Comparison of ENCODE assay signal across 9 mouse cellular contexts in the genomic region with DNA sequence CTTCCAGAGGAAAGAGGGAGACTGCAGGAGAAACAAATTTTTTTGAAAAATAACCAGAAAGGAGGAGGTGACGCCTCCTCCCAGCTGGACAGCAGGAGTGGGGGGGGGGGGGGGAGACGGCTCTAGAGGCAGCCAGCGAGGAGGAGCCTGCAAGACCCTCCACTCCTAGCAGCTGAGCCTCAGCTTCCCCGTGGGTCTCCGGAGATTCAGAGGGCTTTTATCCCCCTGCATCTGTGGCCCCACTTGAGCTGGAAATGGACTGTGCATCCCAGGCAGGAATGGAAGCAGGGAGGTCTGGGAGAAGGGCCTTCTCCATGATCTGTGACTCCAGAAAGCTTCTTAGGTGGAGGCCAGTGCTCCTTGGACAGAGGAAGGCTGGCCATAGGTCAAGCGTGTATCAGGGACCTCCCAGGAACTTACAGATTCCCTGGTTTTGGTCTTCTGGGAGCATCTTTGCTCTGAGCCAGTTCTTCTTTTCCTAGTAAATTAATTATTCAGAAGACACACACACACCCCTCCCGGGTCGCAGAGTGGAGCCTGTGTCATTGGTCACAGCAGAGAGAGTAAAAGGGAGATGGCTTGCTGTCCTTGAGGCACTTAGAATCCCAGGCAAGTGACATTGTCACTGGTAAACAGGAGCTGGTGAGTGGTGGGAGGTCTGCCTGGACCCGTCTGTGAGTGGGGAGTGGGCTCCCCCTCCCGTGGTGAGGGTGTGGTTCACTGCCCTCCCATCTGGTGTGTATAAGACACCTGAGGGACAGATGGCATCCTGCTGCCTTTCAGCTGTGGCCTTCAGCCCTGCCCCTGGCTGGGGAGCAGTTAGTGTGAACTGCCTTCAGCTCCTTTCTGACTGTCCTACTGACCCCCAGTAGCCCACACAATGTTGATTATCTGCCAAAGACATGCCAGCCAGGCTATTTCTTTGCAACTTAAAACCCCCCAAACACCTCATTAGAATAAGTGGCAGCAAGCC. TPM values are rescaled to one million over a fixed set of nuclear protein-coding genes. Genes with fewer than 3 reads are reported as not detected.
A peak's percentile ranks its signal among the peaks of the same experiment; 100 is the strongest.
DNase-seq lines count a peak whose midpoint lies in the region; ATAC-seq lines count a peak whose summit lies in the region.
"Had no signal": no experiment of that assay in that cellular context is flagged by ENCODE, and none has a peak within 500 bp of the region (broad histone marks: within the 10 kb centered on the region; RNA-seq: fewer than 3 reads in every experiment).

No protein-coding gene starts in this region.

- no peaks in the 10 kb centered on the region for H3K36me3 ChIP-seq in embryonic facial prominence, embryonic 14.5 days (ENCODE audit: control insufficient read depth, insufficient read depth, low read length)
- no peaks in the 10 kb centered on the region for H3K36me3 ChIP-seq in limb, embryonic 15.5 days

- peaks cover 30% of the 10 kb centered on the region for H3K27me3 ChIP-seq in embryonic facial prominence, embryonic 14.5 days (replicated peaks; ENCODE audit: control insufficient read depth, insufficient read depth, low read length)
- H3K27me3 ChIP-seq in limb, embryonic 15.5 days: peaks cover 49% of the 10 kb centered on the region

- no peaks in the 10 kb centered on the region for H3K9me3 ChIP-seq in embryonic facial prominence, embryonic 14.5 days (ENCODE audit: control insufficient read depth, low read length)
- no peaks in the 10 kb centered on the region for H3K9me3 ChIP-seq in limb, embryonic 15.5 days

- no peak overlapping the region for H3K27ac ChIP-seq in embryonic facial prominence, embryonic 14.5 days (replicated peaks; ENCODE audit: low read depth, low read length)
- H3K27ac ChIP-seq in limb, embryonic 15.5 days: no peak overlapping the region

- H3K4me2 ChIP-seq in embryonic facial prominence, embryonic 14.5 days (ENCODE audit: low read depth, low read length): peak overlapping the region; percentile 87
- peak overlapping the region; percentile 87 for H3K4me2 ChIP-seq in limb, embryonic 15.5 days

- ATAC-seq in frontal cortex, adult (ENCODE audit: low TSS enrichment): 0 out of 2 replicates have a peak, but pooled peaks have one; percentile 12
- ATAC-seq in embryonic facial prominence, embryonic 14.5 days (ENCODE audit: low read depth): 0 out of 2 replicates have a peak, but pooled peaks have one; percentile 22
- no peak for ATAC-seq in limb, embryonic 15.5 days (ENCODE audit: insufficient number of reproducible peaks, low FRiP score, low TSS enrichment, low read depth)
- ATAC-seq in erythroblast, adult 5-6 weeks (replicated peaks; ENCODE audit: low FRiP score, poor library complexity, severe bottlenecking): no peak

- DNase-seq in frontal cortex, postnatal 10 days (ENCODE audit: low spot score in 2 of 2): no peak
- peak; percentile 69 for DNase-seq in 3T3-L1 (ENCODE audit: low read depth, low spot score)
- DNase-seq in embryonic facial prominence, embryonic 14.5 days (ENCODE audit: low spot score): no peak
- no peak for DNase-seq in adrenal gland, adult 2 months
- no peak for DNase-seq in gastrocnemius, adult 18-20 months (ENCODE audit: low spot score)

- WGBS in embryonic facial prominence, embryonic 14.5 days: 13% methylated on average over 8 of the region's 10 CpGs
- 15% methylated on average over 8 of the region's 10 CpGs for WGBS in limb, embryonic 15.5 days

- H3K4me3 ChIP-seq in embryonic facial prominence, embryonic 14.5 days (ENCODE audit: low read depth, low read length): peak overlapping the region; percentile 44
- peak overlapping the region; percentile 44 for H3K4me3 ChIP-seq in limb, embryonic 15.5 days

- H3K4me1 ChIP-seq in embryonic facial prominence, embryonic 14.5 days (ENCODE audit: control insufficient read depth, insufficient read depth, low read length): peaks cover 17% of the 10 kb centered on the region
- peaks cover 36% of the 10 kb centered on the region for H3K4me1 ChIP-seq in limb, embryonic 15.5 days

- H3K9ac ChIP-seq in embryonic facial prominence, embryonic 14.5 days (ENCODE audit: low read depth, low read length): peak overlapping the region; percentile 62
- H3K9ac ChIP-seq in limb, embryonic 15.5 days: no peak overlapping the region

RNA-seq across cellular contexts. Expression of gene Syt13, which starts 1.0 kb away (rescaled TPM):
- 8.7 and 11.6 TPM in 2 replicates for polyA plus RNA-seq in embryonic facial prominence, embryonic 14.5 days (2014; fragmentation: Nextera tagmentation; extraction: Ambion mirVana)
- polyA plus RNA-seq in limb, embryonic 15.5 days (2015; fragmentation: Nextera tagmentation; extraction: Ambion mirVana): 6.2 and 7.0 TPM in 2 replicates
- 1 to 10 TPM in 1 of 2 experiments, under 1 TPM in 1; 0.89 to 1.6 TPM for total RNA-seq in adrenal gland, adult 2 months (2021)
- 0.15 and 0.30 TPM in 2 replicates for polyA plus RNA-seq in adrenal gland, adult 2 months (2012; rRNA removed)
- total RNA-seq in gastrocnemius, adult 18-20 months (2021): under 1 TPM in 1 of 2 experiments, not detected in 1; 0.21 TPM
- total RNA-seq in erythroblast, adult 5-6 weeks (2015; ENCODE audit: low replicate concordance): not detected in 2 replicates
- not detected in 2 replicates for total RNA-seq in erythroblast, adult 5-6 weeks (2017; ENCODE audit: low replicate concordance)
- total RNA-seq: common myeloid progenitor, adult 5-6 weeks had no signal

Comparison
In these comparisons a context has a peak if more than half of its experiments do, and no peak if none do; other contexts are left out.
1. ATAC-seq: peak in frontal cortex, adult (single experiment) and embryonic facial prominence, embryonic 14.5 days (single experiment); none in limb, embryonic 15.5 days (single experiment) and erythroblast, adult 5-6 weeks (single experiment).